Mouse (Mus musculus) lung, adult 2 months (tissue): ENCODE data around the gene Asprv1.

Experiments
- CTCF ChIP-seq: fragments of 200-500 bp; IDR thresholded peaks from 2 replicates; pipeline ENCODE4 v1.5.1; 2011; ENCODE audit warnings: mild to moderate bottlenecking, low read length, control low read depth; ENCODE audit not compliant: insufficient read depth
- POLR2A ChIP-seq: fragments of 200-500 bp; IDR thresholded peaks from 2 replicates; pipeline ENCODE4 v1.6.1; 2011; ENCODE audit warnings: low read depth, mild to moderate bottlenecking, control low read depth, low read length, borderline replicate concordance; ENCODE audit errors: extremely low read depth

GRCm38 (mm10) chr6:86583141-86583540 is 44.8 kb upstream of the Asprv1 start:
- TF ChIP-seq CTCF (no peak), POLR2A (no peak)
